Mouse (Mus musculus) regulatory T cell (primary cell): ENCODE results near the gene Acd.

Source experiments
- in situ Hi-C: fragments of 300-600 bp; cut with MboI, MseI; formaldehyde crosslinking; loops from one replicate; pipeline ENCODE4 v1.15.1; 2025; ENCODE audit warnings: high pct_unique_total_duplicates

Gene Acd

DNA sequence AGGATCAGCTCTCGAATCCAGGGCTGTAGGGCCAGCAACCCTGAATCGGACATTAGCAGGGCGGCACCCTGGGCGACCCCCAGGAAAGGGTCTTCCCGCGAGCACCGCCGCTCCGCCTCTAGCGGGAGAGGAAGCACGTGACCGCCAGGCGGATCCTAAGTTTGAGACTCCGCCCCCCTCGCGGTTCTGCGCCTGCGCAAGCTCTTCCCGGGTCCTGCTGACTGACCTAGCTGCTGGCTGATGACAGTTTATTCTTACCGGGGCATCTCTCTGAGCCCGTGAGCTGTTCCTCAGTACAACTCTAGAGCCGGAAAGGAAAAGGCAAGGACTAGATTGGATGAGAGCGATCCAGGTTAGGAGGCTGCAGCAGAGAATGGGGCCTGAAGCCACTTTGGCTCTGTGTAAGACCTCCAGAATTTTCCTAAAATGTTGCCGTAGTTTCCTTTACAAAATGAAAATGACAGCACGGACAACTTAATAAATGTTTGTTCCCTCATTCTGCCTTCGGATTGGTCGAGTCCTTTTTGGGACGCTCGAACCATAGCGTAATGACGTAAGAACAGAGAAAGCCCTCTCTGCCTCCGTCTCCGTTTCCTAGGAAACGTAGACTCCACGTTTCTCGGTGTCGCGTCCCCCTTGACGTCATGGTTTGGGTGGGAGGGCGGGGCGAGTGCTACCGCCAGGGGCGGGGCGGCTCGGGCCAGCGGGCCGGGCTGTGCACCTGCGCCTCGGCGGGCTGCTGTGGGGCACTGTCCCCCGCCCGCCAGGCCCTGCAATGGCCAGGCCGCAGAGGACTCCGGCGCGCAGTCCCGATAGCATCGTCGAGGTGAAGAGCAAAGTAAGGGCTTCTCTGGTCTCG lies at the start of gene Acd, which contains the start of gene Pard6a:
Gene Acd, minus strand, starts transcription at position 137 of the 859 bp plus-strand sequence.
Gene Pard6a, plus strand, starts transcription at position 183 of the 859 bp plus-strand sequence.
- in situ Hi-C loops, result no loop called here

DNA sequence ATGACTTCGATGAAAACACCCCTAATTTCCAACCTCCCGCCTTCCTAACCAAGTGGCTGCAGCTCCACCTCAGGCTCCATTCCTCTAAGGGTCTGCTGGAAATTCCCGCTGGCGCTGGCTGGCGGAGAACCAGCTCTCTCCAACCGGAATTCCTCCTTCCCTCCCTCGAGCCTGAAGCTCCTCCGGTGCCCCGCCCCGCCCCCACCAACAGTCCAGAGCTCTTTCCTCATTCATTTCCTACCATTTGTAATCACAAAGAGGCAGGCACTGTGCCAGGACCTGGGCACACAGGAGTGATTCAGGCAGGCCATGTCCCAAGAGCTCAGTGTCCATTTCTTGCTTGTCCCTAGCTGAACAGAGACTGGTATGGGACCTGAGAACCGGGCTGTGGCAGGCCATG lies 49.7 kb upstream of the Acd start:
- in situ Hi-C loops, result no loop called here

DNA sequence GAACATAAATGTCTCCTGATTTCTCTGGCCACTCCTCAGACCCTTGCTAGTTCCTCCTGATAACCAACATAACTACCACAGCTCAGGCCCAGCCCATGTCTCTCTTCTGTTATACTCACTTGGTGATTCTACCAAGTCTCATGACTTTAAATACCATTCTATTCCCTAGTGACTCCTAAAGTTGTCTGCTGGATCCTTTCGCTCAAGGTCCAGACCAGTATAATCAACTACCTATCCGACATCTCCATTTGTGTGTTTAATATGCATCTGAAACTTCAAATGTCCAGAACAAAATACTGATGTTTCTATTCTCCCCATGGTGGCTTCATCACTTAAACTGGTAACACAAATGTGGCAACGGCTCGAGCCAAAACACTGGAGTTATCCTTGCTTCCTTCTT lies 42.4 kb upstream of the Acd start:
- in situ Hi-C loops, result no loop called here

DNA sequence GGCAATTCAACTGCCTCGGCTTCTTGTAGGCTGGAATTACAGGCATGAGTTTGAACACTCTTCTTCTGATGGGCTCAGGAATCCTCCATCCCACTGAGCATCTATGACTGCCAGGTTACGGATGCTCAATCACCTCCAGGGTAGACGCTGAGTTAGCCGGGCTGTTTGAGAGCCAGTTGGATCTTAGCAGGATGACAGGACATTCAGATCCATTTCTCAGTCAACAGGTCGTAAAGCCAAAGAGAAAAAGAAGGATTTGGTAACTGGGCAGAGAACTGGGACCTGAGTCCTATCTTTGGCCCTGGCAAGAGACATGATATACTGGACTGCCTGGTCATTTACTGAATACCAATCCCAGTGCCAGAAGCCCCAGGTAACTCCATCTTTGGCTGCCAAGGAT lies 38.3 kb upstream of the Acd start:
- in situ Hi-C loops, result no loop called here

DNA sequence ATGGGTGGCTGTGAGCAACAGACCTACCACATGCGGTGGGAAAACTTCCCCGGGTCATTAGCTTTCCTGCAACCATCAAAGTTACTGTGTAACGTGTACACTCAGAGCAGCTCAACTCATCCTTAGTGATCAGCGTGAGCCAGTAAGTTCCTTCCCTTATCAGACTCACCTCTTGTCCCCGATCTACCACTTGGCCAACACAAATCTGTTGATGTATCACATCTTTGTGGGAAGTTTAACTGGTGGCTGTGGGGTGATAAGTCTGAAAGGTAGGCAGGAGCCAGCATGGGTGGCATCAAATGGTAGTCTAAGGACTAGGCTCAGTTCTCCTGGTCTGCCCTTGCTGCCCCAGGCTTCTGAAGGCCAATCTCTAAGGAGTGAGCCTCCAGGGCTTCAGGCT lies 31.3 kb upstream of the Acd start:
- in situ Hi-C loops, result no loop called here

DNA sequence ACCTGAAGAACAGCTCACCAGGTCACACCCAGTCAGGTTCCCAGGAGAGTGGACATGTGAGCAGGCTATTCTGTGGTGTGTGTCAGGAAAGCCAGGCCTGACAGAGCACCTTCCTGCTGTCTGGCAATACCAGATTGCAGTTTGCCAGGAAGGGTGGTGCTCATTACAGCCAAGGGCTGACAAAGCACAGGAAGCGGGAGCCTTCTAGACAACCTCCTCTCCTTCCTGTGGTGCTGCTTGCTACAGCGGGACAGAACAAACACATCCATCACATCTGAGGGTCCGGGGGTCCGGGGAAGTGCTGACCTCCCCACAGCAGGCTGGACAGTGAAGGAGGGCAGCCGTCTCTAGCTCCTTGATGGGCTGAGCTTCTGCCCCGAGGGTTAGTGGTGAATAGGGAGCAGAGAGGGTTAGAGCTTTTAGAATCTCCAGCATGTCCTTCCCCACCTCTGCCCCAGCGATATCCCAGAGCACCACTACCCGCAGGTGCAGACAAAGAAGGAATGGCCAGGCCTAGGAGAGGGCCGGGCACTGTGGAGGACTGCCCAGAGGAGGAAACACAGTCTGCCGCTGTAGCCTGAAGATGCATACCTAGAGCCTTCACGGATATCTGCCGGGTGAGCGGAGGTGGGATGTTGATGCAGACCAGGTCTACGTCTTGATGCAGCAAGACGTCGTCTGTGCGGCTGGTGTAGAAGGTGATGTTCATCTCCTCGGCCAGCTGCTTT lies 26.7 kb upstream of the Acd start:
- in situ Hi-C loops, result no loop called here

DNA sequence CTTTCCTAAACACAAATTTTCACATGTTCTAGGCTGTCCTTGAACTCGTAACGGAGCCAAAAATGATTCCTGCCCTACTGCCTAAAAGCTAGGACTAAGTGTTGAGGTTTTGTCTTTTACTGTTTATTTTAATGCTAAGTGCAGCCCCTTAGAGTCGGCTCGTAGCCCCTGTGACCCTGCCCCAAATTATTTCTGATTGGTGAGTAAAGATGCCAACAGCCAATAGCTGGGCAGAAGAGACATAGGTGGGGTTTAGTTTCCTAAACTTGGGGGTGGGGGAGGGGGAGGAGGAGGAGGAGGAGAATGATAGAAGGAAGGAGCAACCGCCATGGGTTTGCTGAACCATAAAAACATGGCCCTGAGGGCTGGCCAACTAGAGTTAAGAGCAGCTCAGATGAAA lies 24.8 kb upstream of the Acd start:
- in situ Hi-C loops, result no loop called here

DNA sequence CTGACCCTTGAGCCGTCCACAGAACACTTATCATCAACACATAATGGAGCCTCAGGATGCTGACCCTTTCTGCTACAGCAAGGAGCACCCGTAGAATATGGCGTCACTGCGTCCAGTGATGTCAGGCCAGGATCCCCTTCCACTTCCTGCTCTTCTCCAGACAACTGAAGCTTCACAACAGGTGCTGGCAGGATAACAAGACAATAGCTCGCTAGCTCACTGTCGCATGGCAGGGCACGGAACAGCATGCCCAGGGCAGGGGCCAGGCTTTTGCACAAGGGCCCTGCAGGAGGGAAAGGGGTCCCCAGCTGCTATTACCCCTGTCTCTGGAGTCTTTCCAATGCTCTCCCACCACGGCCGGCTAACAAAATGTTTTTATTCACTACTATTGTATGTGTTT lies 22.0 kb upstream of the Acd start:
- in situ Hi-C loops, result loop anchor here (5.0 kb wide), 1 partner anchor 59 kb away; no protein-coding TSS in a partner anchor

DNA sequence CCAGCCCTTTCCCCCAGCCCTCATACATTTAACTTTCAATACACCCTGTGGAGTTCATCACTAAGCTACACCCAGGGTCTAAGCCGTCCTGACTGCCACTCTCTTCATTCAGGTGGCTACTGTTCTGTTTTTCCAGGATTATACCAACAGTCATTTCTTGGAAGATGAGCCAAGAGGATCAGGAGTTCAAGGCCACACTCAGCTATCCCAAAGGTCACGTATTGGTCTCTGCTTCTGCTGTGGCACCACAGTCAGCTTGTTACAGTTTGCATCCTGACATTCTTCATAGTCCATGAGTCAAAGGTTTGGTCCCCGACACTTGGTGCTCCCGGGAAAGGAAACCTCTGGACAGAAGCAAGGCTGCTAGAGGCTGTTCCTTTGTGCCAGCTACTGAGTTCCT lies 18.7 kb upstream of the Acd start:
- in situ Hi-C loops, result loop anchor here (5.0 kb wide), 1 partner anchor 63 kb away; no protein-coding TSS in a partner anchor

DNA sequence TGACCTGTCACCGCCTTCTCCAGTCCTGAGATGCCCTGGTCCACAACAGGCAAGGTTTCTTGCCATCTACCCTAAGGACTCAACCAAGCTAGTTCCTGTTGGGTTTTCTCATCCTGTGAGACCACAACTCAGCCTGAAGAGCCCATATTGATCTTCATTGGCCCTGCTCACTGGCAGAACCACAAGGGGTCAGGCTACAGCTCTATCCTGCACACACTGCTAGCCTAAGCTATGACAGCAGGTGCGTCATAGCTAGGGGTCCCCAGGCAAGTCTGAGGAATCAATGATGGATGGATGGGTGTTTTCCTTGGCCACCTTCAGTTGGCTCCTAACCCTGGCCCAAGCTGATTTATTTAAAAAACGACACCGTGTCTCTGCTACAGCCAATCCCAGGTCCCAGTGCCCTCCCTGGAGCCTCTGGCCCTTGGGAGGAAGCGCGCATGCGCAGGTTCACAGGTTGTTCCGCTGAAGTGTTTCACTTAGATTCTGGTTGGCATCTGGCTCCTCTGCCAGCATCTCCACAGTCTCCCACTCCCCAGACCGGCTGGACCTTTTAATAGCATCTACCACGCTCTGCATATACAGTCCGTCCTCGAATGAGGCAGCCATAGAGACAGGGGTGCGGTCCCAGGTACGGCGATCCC lies 15.5 kb upstream of the Acd start:
- in situ Hi-C loops, result no loop called here

DNA sequence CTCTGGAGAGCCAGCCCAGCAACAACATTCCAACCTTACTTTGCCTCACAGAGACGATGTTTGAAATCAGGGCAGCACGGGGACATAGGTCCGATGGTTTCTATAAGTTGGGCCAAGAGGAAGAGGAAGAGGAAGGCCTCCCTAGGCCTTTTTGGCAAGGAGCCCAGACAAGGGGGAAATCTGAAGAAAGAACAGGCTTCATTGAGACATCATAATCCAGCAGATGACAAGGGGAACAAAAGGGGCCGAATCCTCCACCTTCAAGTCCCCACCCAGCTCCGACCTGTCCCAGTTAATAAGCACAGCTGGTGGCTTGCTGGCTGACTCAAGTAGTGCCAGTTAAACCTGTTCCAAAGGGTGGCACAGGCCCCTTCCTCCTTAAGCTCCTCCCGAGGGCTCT lies 14.1 kb upstream of the Acd start:
- in situ Hi-C loops, result no loop called here

DNA sequence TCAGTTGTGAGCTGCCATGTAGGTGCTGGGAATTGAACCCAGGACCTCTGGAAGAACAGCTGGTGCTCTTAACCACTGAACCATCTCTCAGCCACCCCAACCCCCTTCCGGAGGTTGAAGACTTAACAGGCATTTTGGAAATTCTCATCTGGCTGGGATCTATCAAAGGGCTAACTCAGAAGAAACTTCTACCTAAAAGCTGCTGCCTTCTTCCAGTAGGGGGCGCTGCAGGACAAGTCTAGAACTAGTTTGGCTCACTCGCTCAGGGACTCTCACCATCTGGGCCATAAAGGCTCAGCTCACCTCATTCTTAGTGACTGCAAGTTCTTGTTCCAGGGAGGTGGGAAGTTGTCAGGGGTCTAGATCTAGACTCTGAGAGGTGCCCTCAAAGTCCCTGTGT lies 13.2 kb upstream of the Acd start:
- in situ Hi-C loops, result loop anchor here (5.0 kb wide), 1 partner anchor 213 kb away; no protein-coding TSS in a partner anchor

DNA sequence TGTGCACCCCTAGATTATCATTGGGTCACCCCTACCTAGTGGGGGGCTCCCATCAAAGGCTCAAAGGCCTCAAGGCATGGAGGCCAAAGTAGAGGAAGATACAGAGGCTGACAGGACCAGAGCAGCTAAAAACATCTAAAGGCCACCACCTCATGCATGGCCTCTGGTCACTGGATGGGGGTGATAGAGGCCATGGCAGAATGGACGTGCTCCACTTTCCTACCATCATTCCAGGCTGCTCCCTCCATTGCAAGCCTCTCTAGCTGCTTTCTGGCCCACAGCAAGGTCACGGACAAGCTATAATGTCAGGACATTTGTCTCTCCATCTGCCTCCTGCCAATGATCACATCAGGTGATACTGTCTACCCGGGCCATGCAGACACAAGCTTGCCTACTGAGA lies 11.4 kb upstream of the Acd start:
- in situ Hi-C loops, result loop anchor here (5.0 kb wide), 1 partner anchor 215 kb away; no protein-coding TSS in a partner anchor

DNA sequence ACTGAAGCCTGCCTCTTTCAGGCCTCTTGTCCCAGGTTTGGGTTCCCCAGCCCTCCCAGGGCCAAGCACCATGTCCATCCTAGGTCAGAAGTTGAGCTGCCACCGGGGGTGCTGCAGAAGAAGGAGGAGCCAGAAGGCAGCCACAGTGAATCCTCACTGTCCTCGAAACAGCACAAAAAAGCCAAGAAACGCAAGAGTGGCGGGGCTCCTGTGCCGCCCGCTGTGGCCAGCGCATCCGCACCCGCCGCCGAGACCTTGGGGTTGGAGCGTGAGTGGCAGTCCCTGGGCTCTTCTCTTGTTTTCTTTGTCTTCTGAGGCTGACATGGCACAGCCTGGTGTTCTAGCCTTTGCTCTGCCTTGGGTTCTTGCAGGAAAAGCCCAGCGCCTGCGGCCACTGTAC lies 8.4 kb upstream of the Acd start:
- in situ Hi-C loops, result no loop called here

DNA sequence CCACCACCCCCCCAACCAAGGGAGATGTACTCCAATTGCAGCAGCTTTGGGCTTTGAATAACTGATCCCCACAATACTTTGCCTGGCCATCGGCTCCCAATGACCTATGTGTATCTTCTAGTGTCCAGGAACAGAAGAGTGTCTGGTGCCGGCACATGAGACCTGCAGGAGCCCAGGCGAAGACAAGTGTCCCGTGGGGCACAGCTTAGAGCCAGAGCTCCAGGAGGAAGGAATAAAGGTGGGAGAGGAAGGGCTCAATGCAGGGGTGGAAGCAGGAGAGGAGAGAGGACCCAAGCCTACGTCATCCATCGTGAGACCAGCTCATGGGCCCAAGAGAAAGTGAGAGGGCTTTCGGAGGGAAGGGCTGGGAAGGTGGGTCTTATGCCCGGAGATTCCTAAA lies 7.8 kb upstream of the Acd start:
- in situ Hi-C loops, result no loop called here

DNA sequence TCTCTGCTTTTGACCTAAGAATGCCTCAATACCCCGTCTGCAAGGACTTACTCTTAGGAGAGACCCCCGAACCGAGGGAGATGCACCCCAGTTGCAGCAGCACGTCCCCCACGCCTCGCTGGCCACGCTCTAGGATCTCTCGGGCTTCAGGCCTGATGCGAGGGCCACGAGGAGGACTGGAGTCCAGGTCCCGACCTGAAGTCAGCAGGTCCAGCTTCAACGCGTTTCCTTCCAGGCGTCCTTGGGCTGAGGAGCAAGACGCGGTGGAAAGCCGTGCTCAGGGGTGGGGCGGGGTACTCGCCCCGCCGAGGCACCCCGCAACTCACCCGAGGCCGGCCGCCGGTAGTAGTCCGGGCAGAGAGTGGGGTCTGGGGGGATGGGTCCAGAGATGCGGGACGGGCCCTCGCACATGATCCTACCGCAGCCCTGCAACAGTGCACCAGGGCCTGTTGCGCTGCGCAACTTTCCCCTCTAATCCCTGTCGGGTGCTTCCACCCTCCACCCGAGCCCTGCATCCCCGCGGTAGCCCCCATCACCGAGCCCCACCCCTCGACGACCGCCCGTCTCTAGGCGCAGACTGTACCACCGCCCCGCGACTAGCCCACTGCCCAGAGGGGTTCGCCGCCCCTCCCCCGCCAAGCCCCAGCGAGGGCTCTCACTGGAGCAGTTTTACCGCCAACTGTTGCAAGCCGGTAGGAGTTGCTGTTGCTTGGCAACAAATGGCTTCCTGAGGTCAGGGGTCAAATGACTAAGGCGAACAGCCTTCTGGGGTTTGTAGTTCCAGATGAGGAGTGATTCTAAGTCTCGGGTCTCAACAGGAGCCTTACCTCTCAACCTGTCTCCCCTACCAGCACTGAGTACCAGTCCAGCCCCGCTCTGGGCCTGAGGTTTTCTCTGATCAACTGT lies 6.8 kb upstream of the Acd start, which contains the start of the genes 4933405L10Rik and Enkd1:
Gene 4933405L10Rik, plus strand, starts transcription at position 158 of the 906 bp plus-strand sequence.
Gene Enkd1, minus strand, starts transcription at position 713 of the 906 bp plus-strand sequence.
- in situ Hi-C loops, result no loop called here

DNA sequence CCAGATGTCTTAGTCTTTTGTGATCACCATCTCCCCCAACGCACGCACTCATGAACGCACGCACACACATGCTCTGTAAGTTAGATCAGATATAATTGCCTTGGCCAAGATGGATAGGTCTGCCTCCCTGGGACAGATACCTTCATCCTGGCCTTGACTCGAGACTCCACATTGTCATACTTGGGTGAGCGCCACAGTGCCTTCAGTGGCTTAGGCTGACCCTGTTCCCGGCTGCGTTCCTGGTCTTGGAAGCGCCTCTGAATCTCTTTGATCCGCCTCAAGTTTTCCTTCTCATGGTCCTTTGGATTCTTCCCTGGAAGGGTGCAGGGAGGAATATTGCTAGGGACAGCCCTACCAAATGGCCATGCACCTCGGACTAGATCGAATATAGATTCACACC lies 5.5 kb upstream of the Acd start:
- in situ Hi-C loops, result no loop called here

DNA sequence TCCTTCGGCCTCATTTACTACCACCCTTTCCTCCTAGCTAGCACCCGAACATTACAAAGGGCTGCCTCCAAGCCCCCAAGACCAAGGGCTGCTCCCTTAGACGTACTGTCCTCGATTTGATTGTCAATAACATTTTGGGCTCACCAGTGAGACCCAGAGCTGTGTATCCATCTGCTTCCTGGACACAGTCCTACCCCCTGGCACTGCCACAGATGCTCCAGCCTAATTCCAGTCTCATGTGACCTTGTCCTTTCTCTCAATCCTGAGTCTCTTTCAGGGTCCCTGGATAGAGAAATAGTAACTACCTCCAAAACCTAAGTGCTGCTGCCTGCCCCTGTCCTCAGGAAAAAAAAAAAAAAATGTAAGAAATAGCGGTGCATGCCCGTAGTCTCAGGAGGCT lies 4.1 kb upstream of the Acd start:
- in situ Hi-C loops, result no loop called here

DNA sequence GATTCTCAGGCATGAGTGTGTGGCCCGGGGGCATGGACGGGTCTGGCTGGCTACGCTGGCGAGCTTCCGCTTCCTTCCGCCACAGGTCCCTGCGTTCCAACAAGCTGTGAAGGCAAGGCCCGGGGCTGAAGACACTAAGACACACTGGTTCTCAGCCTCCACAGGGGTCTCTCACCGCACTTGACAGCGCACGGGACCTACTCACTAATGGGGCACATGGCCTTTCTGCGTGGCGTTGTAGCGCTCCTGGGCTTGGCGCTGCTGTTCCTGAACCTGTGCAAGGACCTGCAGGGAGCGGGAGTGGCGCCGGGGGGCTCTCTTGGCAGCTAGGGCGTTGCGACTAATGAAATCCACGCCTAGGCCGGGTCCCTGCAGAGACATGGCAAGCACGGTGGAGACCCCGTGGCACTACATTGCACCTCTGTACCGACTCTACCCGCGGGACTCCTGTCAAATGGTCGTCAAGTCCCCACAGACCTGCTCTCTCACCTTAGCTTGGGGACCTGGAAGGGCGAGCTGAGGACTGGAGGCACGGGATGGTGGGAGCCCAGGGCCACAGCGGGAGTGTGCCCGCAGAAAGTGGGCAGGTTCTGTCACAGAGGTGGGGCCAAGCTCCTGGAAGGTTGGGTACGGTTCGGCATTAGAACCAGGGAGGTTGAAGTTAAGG lies 3.4 kb upstream of the Acd start:
- in situ Hi-C loops, result no loop called here

DNA sequence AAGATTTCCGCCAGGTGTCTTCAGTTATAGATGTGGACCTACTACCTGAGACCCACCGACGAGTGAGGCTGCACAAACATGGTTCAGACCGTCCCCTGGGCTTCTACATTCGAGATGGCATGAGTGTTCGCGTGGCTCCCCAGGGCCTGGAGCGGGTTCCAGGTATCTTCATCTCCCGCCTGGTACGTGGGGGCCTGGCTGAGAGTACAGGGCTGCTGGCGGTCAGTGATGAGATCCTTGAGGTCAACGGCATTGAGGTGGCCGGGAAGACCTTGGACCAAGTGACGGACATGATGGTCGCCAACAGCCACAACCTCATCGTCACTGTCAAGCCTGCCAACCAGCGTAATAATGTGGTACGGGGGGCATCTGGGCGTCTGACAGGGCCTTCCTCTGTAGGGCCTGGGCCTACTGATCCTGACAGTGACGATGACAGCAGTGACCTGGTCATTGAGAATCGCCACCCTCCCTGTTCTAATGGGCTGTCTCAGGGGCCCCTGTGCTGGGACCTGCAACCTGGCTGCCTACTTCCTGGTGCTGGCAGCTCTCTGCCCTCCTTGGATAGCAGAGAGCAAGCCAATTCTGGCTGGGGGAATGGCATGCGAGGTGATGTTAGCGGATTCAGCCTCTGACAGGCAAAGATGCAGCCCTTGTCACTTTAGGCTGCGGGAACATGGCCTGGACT lies 2.0 kb upstream of the Acd start:
- in situ Hi-C loops, result no loop called here
